Mouse (Mus musculus): Measurements from ENCODE around the gene Csde1. TPM values are rescaled to one million over a fixed set of nuclear protein-coding genes. Genes with fewer than 3 reads are reported as not detected.
A peak's percentile ranks its signal among the peaks of the same experiment; 100 is the strongest.

Csde1 gene
- polyA plus RNA-seq, 2 experiments = 28.5 to 116 TPM

DNA sequence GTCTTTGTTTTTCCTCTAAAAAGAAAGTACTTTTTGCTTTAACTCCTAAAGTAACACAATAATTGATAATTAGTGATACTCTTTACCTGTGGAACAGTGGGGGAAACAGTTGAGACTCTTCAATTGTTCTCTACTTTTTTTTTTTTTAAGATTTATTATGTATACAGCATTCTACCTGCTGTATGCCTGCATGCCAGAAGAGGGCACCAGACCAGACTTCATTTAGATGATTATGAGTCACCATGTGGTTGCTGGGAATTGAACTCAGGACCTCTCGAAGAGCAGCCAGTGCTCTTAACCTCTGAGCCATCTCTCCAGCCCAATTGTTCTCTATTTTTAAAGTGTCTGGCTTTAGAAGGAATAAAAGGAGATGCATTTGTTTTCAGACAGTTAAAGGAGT lies 5.9 kb downstream of the Csde1 start:
- Histone ChIP-seq H3K36me3 (replicated peaks; ENCODE audit: control insufficient read depth, insufficient read depth, low read depth) (peaks cover 26% of the 10 kb centered on the region), H3K4me3 (ENCODE audit: insufficient read depth in 1 of 2, low read depth in 2 of 2, low read length in 2 of 2) (no peak overlapping the region), H3K4me2 (ENCODE audit: low read depth) (no peak overlapping the region), H3K27me3 (ENCODE audit: control insufficient read depth, insufficient read depth, low read length) (no peaks in the 10 kb centered on the region), H3K27ac (no peak overlapping the region), H3K9me3 (ENCODE audit: control insufficient read depth, low read length) (no peaks in the 10 kb centered on the region), H3K4me1 (replicated peaks; ENCODE audit: control insufficient read depth in 2 of 2, insufficient read depth in 2 of 2, low read length in 1 of 2) (peaks cover 6% of the 10 kb centered on the region in 2 experiments), H3K9ac (replicated peaks) (no peak overlapping the region)
- ATAC-seq (ENCODE audit: insufficient read depth) (no peak), DNase-seq (ENCODE audit: low read depth in 3 of 3, low spot score in 3 of 3) (peak; percentile 3 to 20 (median 13))
- peak; percentile 62 for TF ChIP-seq CTCF (IDR thresholded peaks at IDR 0.05; ENCODE audit: low read depth)
- no peak for TF ChIP-seq EP300 (IDR thresholded peaks at IDR 0.05; ENCODE audit: low read depth)
- WGBS (ENCODE audit: insufficient replicate concordance) = 65% methylated on average over 1 of the region's 1 CpGs

GRCm38 (mm10) chr3:103040285-103040684 lies 20.1 kb downstream of the Csde1 start:
- no peak overlapping the region for H3K4me3 ChIP-seq (ENCODE audit: insufficient read depth in 1 of 2, low read depth in 2 of 2, low read length in 2 of 2)
- no peaks in the 10 kb centered on the region for H3K4me1 ChIP-seq (replicated peaks; ENCODE audit: control insufficient read depth in 2 of 2, insufficient read depth in 2 of 2, low read length in 1 of 2)
- ATAC-seq (ENCODE audit: insufficient read depth) (no peak), DNase-seq (ENCODE audit: low read depth in 3 of 3, low spot score in 3 of 3) (no peak)
- peaks cover 51% of the 10 kb centered on the region for H3K36me3 ChIP-seq (replicated peaks; ENCODE audit: control insufficient read depth, insufficient read depth, low read depth)
- H3K27ac ChIP-seq = no peak overlapping the region
- 82% methylated on average over 6 of the region's 6 CpGs for WGBS (ENCODE audit: insufficient replicate concordance)
- H3K9me3 ChIP-seq (ENCODE audit: control insufficient read depth, low read length) = no peaks in the 10 kb centered on the region
- no peak overlapping the region for H3K4me2 ChIP-seq (ENCODE audit: low read depth)
- H3K27me3 ChIP-seq (ENCODE audit: control insufficient read depth, insufficient read depth, low read length) = no peaks in the 10 kb centered on the region
- TF ChIP-seq CTCF (IDR thresholded peaks at IDR 0.05; ENCODE audit: low read depth) = no peak
- no peak for TF ChIP-seq EP300 (IDR thresholded peaks at IDR 0.05; ENCODE audit: low read depth)
- no peak overlapping the region for H3K9ac ChIP-seq (replicated peaks)

- Histone ChIP-seq H3K9ac (replicated peaks) (no peak overlapping the region), H3K27me3 (ENCODE audit: control insufficient read depth, insufficient read depth, low read length) (no peaks in the 10 kb centered on the region), H3K9me3 (ENCODE audit: control insufficient read depth, low read length) (no peaks in the 10 kb centered on the region), H3K27ac (no peak overlapping the region), H3K4me1 (replicated peaks; ENCODE audit: control insufficient read depth in 2 of 2, insufficient read depth in 2 of 2, low read length in 1 of 2) (no peaks in the 10 kb centered on the region), H3K36me3 (replicated peaks; ENCODE audit: control insufficient read depth, insufficient read depth, low read depth) (peaks cover 56% of the 10 kb centered on the region), H3K4me2 (ENCODE audit: low read depth) (no peak overlapping the region), H3K4me3 (ENCODE audit: insufficient read depth in 1 of 2, low read depth in 2 of 2, low read length in 2 of 2) (no peak overlapping the region)
- DNase-seq (ENCODE audit: low read depth in 3 of 3, low spot score in 3 of 3) (no peak), ATAC-seq (ENCODE audit: insufficient read depth) (no peak)
- TF ChIP-seq CTCF (IDR thresholded peaks at IDR 0.05; ENCODE audit: low read depth) (no peak), EP300 (IDR thresholded peaks at IDR 0.05; ENCODE audit: low read depth) (no peak)
- 77% methylated on average over 1 of the region's 1 CpGs for WGBS (ENCODE audit: insufficient replicate concordance)
These were observed 20.7 kb downstream of the Csde1 start for GRCm38 (mm10) chr3:103040861-103041379.

DNA sequence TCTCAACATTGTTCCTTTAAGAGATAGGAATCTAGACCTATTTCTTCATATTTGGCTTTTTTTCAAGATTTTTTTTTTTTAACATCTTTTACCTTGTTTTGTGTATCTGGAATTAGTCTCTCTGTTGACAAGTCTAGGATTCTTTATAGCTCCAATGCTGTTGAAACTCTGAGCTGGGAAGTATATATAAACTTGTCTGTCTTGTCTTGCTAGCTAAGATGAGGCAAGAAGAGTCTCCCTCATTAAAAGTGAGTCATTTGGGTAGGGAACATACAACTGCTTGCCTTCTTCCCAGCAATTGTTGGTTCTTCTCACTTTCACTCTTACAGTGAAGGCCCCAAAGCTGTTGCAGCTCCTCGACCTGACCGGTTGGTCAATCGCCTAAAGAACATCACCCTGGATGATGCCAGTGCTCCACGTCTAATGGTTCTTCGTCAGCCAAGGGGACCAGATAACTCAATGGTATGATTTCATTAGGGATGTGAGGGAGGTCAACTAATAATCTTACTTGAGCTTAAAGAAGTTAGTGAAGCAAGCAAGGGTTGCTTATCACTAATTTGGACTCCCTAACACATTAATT lies 35.9 kb downstream of the Csde1 start:
- no peak overlapping the region for H3K4me3 ChIP-seq (ENCODE audit: insufficient read depth in 1 of 2, low read depth in 2 of 2, low read length in 2 of 2)
- no peak overlapping the region for H3K27ac ChIP-seq
- H3K27me3 ChIP-seq (ENCODE audit: control insufficient read depth, insufficient read depth, low read length) = no peaks in the 10 kb centered on the region
- peaks cover 50% of the 10 kb centered on the region for H3K36me3 ChIP-seq (replicated peaks; ENCODE audit: control insufficient read depth, insufficient read depth, low read depth)
- no peaks in the 10 kb centered on the region for H3K9me3 ChIP-seq (ENCODE audit: control insufficient read depth, low read length)
- no peak overlapping the region for H3K9ac ChIP-seq (replicated peaks)
- 81% methylated on average over 5 of the region's 5 CpGs for WGBS (ENCODE audit: insufficient replicate concordance)
- TF ChIP-seq CTCF (IDR thresholded peaks at IDR 0.05; ENCODE audit: low read depth) = no peak
- TF ChIP-seq EP300 (IDR thresholded peaks at IDR 0.05; ENCODE audit: low read depth) = no peak
- ATAC-seq (ENCODE audit: insufficient read depth) = no peak
- DNase-seq (ENCODE audit: low read depth in 3 of 3, low spot score in 3 of 3) = no peak
- no peak overlapping the region for H3K4me2 ChIP-seq (ENCODE audit: low read depth)
- peaks cover 3 to 6% of the 10 kb centered on the region in 2 experiments for H3K4me1 ChIP-seq (replicated peaks; ENCODE audit: control insufficient read depth in 2 of 2, insufficient read depth in 2 of 2, low read length in 1 of 2)

- H3K4me2 ChIP-seq (ENCODE audit: low read depth) = peak overlapping the region; percentile 76
- TF ChIP-seq CTCF (IDR thresholded peaks at IDR 0.05; ENCODE audit: low read depth) = no peak
- no peak for TF ChIP-seq EP300 (IDR thresholded peaks at IDR 0.05; ENCODE audit: low read depth)
- 0 out of 2 replicates have a peak overlapping the region, but pooled peaks have one; percentile 3 for H3K27ac ChIP-seq
- peak overlapping the region; percentile 81 to 88 for H3K4me3 ChIP-seq (ENCODE audit: insufficient read depth in 1 of 2, low read depth in 2 of 2, low read length in 2 of 2)
- DNase-seq (ENCODE audit: low read depth in 3 of 3, low spot score in 3 of 3) = no peak
- peaks cover 3 to 6% of the 10 kb centered on the region in 2 experiments for H3K4me1 ChIP-seq (replicated peaks; ENCODE audit: control insufficient read depth in 2 of 2, insufficient read depth in 2 of 2, low read length in 1 of 2)
- WGBS (ENCODE audit: insufficient replicate concordance) = 6% methylated on average over 10 of the region's 10 CpGs
- H3K36me3 ChIP-seq (replicated peaks; ENCODE audit: control insufficient read depth, insufficient read depth, low read depth) = peaks cover 53% of the 10 kb centered on the region
- no peaks in the 10 kb centered on the region for H3K9me3 ChIP-seq (ENCODE audit: control insufficient read depth, low read length)
- H3K9ac ChIP-seq (replicated peaks) = peak overlapping the region; percentile 2
- ATAC-seq (ENCODE audit: insufficient read depth) = peak; percentile 38
- H3K27me3 ChIP-seq (ENCODE audit: control insufficient read depth, insufficient read depth, low read length) = no peaks in the 10 kb centered on the region
These were observed 37.5 kb downstream of the Csde1 start for GRCm38 (mm10) chr3:103057752-103058151.
